Mouse (Mus musculus): ENCODE measurements around the gene Unc45a. TPM values are rescaled to one million over a fixed set of nuclear protein-coding genes. Genes with fewer than 3 reads are reported as not detected.

Unc45a gene
- polyA plus RNA-seq, 1 experiment from 2014 or later: 49.7 TPM

DNA sequence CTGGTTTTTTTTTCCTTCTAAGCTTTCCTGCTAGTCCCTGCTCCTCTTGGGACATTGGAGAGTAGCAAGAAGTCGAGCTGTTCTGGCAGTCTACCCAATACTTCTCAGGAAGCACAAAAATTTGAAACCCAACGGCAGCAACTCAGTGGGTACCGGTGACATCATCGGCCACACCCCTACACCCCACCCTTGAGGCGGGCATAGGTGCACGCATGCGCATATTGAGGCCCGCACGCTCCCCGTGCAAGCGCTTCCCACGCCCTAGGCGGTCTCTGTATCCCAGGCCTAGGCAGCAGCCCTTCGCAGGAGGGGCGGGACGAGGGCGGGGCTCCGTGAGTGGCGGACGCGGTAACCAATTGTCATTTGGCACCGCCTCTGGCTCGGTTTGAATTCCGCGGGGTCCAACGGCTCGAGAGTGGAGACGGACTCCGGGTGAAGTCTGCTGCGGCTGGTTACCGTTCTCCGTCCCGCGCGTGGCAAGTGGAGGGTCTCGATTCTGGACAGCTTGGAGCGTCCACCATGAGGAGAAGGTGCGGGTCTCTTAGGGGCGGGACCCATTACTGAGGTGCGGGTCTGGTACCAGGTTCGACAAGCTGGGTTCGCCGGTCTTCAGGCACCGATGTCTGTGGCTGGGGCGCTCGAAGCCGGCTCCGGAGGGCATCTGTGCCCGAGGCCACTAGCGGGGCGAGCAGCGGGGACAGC is 46.6 kb downstream of the Unc45a start, which contains the start of gene Prc1:
TSS of gene Prc1 (plus strand) at position 389 of the 702 bp plus-strand sequence.
- ATAC-seq (ENCODE audit: low FRiP score, low read depth): peak; percentile 99
- peaks cover 25% of the 10 kb centered on the region for H3K4me1 ChIP-seq
- no peaks in the 10 kb centered on the region for H3K27me3 ChIP-seq
- peaks cover 33% of the 10 kb centered on the region for H3K36me3 ChIP-seq
- under 1% methylated on average over 52 of the region's 52 CpGs for WGBS
- H3K4me2 ChIP-seq (replicated peaks): peak within 1 kb of the TSS; percentile 74
- peak within 1 kb of the TSS; percentile 85 for H3K4me3 ChIP-seq
- H3K27ac ChIP-seq: peak within 1 kb of the TSS; percentile 82
- peak within 1 kb of the TSS; percentile 85 for H3K9ac ChIP-seq
- H3K9me3 ChIP-seq: no peaks in the 10 kb centered on the region

DNA sequence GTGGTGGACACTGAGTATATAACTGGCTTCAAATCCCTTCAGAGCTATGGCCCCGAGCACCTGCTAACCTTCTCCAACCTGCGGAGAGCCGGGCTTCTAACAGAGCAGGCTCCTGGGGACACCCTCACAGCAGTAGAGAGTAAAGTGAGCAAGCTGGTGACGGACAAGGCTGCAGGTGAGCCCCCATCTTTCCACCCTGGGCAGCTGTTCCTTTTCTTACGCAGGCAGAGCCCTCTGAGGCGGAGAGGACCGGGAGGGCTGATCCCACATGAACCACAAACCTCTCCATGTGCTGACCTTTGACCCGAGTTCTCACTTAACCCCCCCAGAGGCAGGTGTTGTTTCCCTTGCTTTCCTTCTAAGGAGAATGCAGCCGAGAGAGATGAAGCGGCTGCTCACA is 53.1 kb downstream of the Unc45a start:
- peaks cover 91% of the 10 kb centered on the region for H3K36me3 ChIP-seq
- WGBS: 84% methylated on average over 10 of the region's 10 CpGs

DNA sequence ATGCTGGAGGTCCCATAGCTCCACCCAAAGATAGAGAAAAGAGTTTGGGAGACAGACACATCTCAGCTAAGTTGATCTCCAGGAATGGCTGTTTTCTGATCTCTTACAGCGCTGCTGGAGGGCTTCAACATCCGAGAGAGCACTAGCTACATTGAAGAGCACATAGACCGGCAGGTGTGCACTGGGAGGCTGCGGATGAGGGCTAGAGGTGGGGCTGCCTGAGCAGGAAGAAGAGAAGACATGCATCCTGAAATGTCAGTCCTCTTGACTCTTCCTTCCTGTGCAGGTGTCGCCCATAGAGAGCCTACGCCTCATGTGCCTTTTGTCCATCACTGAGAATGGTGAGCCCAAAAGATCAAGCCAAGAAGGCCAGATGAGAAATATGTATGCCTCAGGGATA is 55.1 kb downstream of the Unc45a start:
- no peak overlapping the region for H3K4me3 ChIP-seq
- H3K27me3 ChIP-seq: no peaks in the 10 kb centered on the region
- H3K36me3 ChIP-seq: peaks cover 88% of the 10 kb centered on the region
- H3K27ac ChIP-seq: no peak overlapping the region
- WGBS: 95% methylated on average over 6 of the region's 6 CpGs
- H3K4me2 ChIP-seq (replicated peaks): no peak overlapping the region
- H3K9ac ChIP-seq: no peak overlapping the region
- no peak for ATAC-seq (ENCODE audit: low FRiP score, low read depth)
- H3K9me3 ChIP-seq: no peaks in the 10 kb centered on the region
- no peaks in the 10 kb centered on the region for H3K4me1 ChIP-seq

More for the DNA sequence above, 53.1 kb downstream of the Unc45a start:
- ATAC-seq (ENCODE audit: low FRiP score, low read depth): no peak
- H3K9me3 ChIP-seq: no peaks in the 10 kb centered on the region
- H3K4me1 ChIP-seq: no peaks in the 10 kb centered on the region
- H3K27me3 ChIP-seq: no peaks in the 10 kb centered on the region
- H3K9ac ChIP-seq: no peak overlapping the region
- H3K27ac ChIP-seq: no peak overlapping the region
- no peak overlapping the region for H3K4me2 ChIP-seq (replicated peaks)
- no peak overlapping the region for H3K4me3 ChIP-seq

DNA sequence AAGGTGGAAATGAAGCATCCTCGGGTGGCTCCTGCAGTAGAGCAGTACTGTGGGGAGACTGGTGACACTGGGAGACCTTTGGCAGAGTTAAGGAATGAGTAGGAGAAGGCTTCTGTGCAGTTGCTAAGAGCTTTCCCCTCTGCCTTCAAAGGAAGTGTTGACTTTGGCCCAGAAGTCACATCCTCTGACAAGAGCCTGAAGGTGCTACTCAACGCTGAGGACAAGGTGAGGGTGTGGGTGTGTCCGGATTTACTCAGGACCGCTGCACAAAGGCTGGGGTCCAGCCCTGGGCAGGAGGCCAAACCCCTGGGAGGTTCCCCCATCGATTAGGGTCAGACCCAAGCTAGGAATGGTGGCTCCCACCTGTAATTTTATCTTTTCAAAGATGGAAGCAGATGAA is 56.4 kb downstream of the Unc45a start:
- H3K36me3 ChIP-seq: peaks cover 86% of the 10 kb centered on the region
- no peak overlapping the region for H3K4me2 ChIP-seq (replicated peaks)
- no peaks in the 10 kb centered on the region for H3K27me3 ChIP-seq
- no peak overlapping the region for H3K4me3 ChIP-seq
- no peak overlapping the region for H3K27ac ChIP-seq
- H3K9ac ChIP-seq: no peak overlapping the region
- H3K9me3 ChIP-seq: no peaks in the 10 kb centered on the region
- H3K4me1 ChIP-seq: no peaks in the 10 kb centered on the region
- ATAC-seq (ENCODE audit: low FRiP score, low read depth): no peak
- 91% methylated on average over 5 of the region's 5 CpGs for WGBS

DNA sequence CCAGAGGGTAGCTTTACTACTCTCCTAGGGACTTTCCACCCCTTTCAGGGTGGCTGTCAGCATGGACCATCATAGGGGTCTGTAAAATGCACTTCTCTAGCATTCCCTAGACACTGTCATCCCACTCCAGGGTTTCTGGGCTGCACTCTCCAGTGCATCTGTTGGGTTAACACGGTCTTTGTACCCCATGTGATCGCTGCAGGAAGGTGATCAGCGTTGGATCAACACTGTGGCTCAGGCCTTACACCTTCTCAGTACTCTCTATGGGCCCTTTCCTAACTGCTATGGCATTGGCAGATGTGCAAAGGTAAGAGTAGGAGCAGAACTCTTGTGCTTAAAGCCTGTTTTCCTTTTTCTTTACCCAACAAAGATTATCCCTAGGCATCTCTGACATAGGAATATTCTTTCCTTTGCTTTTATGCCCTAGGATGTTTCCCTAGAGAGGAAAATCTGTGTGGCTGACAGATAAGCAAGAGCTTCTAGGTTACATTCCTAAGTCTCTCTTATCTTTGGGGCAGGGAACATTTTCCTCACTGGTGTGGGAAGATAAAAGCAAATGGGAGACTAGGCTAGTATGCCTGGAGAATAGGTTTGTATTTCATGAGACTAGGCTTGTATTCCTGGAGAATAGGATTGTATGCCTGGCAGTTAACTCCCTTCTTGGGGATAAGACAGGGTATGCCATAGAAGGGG is 57.4 kb downstream of the Unc45a start:
- no peak overlapping the region for H3K4me2 ChIP-seq (replicated peaks)
- H3K4me3 ChIP-seq: no peak overlapping the region
- no peak overlapping the region for H3K9ac ChIP-seq
- H3K36me3 ChIP-seq: peaks cover 89% of the 10 kb centered on the region
- 89% methylated on average over 3 of the region's 3 CpGs for WGBS
- H3K4me1 ChIP-seq: no peaks in the 10 kb centered on the region
- no peak overlapping the region for H3K27ac ChIP-seq
- ATAC-seq (ENCODE audit: low FRiP score, low read depth): no peak
- H3K27me3 ChIP-seq: no peaks in the 10 kb centered on the region
- no peaks in the 10 kb centered on the region for H3K9me3 ChIP-seq

DNA sequence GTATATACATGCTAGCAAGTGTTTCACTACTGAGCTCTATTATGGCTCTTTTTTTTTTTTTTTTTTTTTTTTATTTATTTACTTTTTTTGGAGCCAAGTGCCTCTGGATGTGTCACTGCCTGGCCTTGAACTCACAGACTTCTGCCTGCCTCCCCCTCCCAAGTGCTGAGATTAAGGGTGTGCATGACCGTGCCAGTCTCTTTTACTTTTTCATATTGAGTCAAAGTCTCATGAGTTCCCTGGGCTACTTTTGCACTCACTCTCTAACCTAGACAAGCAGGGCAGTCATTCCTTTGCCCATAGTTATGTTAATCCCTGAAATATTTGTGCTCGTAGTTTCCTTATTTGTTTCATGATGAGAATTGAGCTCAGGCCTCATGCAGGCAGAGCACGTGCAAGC is 59.2 kb downstream of the Unc45a start:
- H3K27ac ChIP-seq: no peak overlapping the region
- H3K4me2 ChIP-seq (replicated peaks): no peak overlapping the region
- H3K4me1 ChIP-seq: no peaks in the 10 kb centered on the region
- H3K36me3 ChIP-seq: peaks cover 90% of the 10 kb centered on the region
- H3K27me3 ChIP-seq: no peaks in the 10 kb centered on the region
- H3K9ac ChIP-seq: no peak overlapping the region
- H3K9me3 ChIP-seq: no peaks in the 10 kb centered on the region
- no peak overlapping the region for H3K4me3 ChIP-seq
- no peak for ATAC-seq (ENCODE audit: low FRiP score, low read depth)
- WGBS: 90% methylated on average over 3 of the region's 3 CpGs

DNA sequence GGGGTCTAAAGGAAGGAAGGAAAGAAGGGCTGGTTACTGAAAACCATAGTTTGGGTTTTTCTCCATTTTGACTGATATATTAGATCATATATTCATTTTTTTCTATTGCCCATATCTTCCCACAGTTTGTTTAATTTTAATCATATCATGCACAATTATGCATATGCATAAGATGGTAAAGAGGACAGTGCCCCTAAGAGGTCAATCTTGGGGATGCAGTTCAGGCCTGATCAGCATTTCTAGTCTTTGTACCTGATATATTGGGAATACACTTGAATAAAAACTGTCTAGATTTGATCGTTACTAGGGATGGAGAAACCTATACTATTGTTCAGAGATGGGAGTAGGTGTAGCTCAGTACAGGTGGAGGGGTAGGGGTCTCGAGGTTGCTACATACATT is 59.8 kb downstream of the Unc45a start:
- ATAC-seq (ENCODE audit: low FRiP score, low read depth): no peak
- Histone ChIP-seq H3K9me3 (no peaks in the 10 kb centered on the region), H3K36me3 (peaks cover 90% of the 10 kb centered on the region), H3K9ac (no peak overlapping the region), H3K27ac (no peak overlapping the region), H3K4me1 (no peaks in the 10 kb centered on the region), H3K27me3 (no peaks in the 10 kb centered on the region), H3K4me3 (no peak overlapping the region), H3K4me2 (replicated peaks) (no peak overlapping the region)
- WGBS: 88% methylated on average over 2 of the region's 2 CpGs

DNA sequence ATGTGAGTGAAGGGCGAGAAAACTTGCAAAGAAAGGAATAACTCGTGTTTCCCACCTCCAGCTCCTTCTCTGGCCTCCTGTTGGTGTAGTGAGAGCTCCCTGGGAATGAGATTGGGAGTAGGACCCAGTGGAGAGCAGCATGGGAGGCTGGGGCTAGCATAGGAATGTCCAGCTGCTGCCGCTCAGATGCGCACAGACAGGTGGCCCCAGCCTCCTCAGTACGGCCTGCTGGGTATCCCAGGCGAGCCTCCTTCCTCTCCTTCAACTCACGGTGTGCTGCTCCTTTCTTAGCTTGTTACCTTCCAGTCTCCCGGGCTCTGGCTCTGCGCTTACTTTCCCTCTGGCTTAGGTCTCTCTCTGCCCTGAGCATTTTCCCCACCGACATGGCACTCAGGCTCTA is 60.8 kb downstream of the Unc45a start:
- Histone ChIP-seq H3K27me3 (no peaks in the 10 kb centered on the region), H3K27ac (no peak overlapping the region), H3K4me3 (no peak overlapping the region), H3K4me2 (replicated peaks) (no peak overlapping the region), H3K36me3 (peaks cover 88% of the 10 kb centered on the region), H3K9me3 (peaks cover 3% of the 10 kb centered on the region), H3K4me1 (no peaks in the 10 kb centered on the region), H3K9ac (no peak overlapping the region)
- ATAC-seq (ENCODE audit: low FRiP score, low read depth): no peak
- WGBS: 75% methylated on average over 10 of the region's 10 CpGs

DNA sequence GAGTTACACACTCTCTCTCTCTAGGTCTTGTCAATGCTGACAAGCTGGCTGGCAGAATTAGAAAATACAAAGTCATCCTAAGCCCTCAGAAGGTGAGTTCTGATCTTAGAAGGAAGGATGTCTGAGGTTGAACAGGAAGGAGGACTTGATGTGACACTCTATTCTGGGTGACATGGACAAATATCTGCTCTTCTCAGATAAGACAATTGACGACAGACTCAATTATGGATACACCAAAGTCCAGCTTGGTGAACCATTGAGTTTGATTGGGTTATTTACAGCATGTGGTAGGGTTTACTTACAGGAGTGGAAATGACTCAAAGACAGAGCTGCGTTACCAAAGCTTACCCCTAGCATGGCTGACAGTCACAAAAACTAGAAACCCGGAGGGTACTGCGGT is 64.4 kb downstream of the Unc45a start:
- ATAC-seq (ENCODE audit: low FRiP score, low read depth): no peak
- Histone ChIP-seq H3K27me3 (no peaks in the 10 kb centered on the region), H3K27ac (no peak overlapping the region), H3K36me3 (peaks cover 86% of the 10 kb centered on the region), H3K4me3 (no peak overlapping the region), H3K4me1 (no peaks in the 10 kb centered on the region), H3K9ac (no peak overlapping the region), H3K4me2 (replicated peaks) (no peak overlapping the region), H3K9me3 (peaks cover 17% of the 10 kb centered on the region)
- 90% methylated on average over 4 of the region's 4 CpGs for WGBS

Other genes starting within 250 kb of the Unc45a start
- 619 and 631 TPM in 2 replicates for gene Idh2, start 225.6 kb downstream of the Unc45a start, polyA plus RNA-seq (2015; fragmentation: Nextera tagmentation; extraction: Ambion mirVana)
- 14.1 and 15.6 TPM in 2 replicates for gene Sema4b, start 154.2 kb downstream of the Unc45a start, polyA plus RNA-seq (2015; fragmentation: Nextera tagmentation; extraction: Ambion mirVana)
- 61.9 and 70.1 TPM in 2 replicates for gene Cib1, start 108.2 kb downstream of the Unc45a start, polyA plus RNA-seq (2015; fragmentation: Nextera tagmentation; extraction: Ambion mirVana)
- 3.5 TPM in 2 replicates for gene Gdpgp1, start 108.1 kb downstream of the Unc45a start, polyA plus RNA-seq (2015; fragmentation: Nextera tagmentation; extraction: Ambion mirVana)
- 1.3 and 1.5 TPM in 2 replicates for gene Ttll13, start 94.6 kb downstream of the Unc45a start, polyA plus RNA-seq (2015; fragmentation: Nextera tagmentation; extraction: Ambion mirVana)
- gene Ngrn, start 79.8 kb downstream of the Unc45a start, polyA plus RNA-seq (2015; fragmentation: Nextera tagmentation; extraction: Ambion mirVana): 49.3 and 50.8 TPM in 2 replicates
- gene Vps33b, start 71.4 kb downstream of the Unc45a start, polyA plus RNA-seq (2015; fragmentation: Nextera tagmentation; extraction: Ambion mirVana): 12.1 and 13.1 TPM in 2 replicates
- gene Prc1, start 46.6 kb downstream of the Unc45a start, polyA plus RNA-seq (2015; fragmentation: Nextera tagmentation; extraction: Ambion mirVana): 109 and 123 TPM in 2 replicates
- gene Rccd1, start 16.6 kb downstream of the Unc45a start, polyA plus RNA-seq (2015; fragmentation: Nextera tagmentation; extraction: Ambion mirVana): 12.3 and 12.4 TPM in 2 replicates
- gene Hddc3, start 2.1 kb upstream of the Unc45a start, polyA plus RNA-seq (2015; fragmentation: Nextera tagmentation; extraction: Ambion mirVana): 21.5 and 23.5 TPM in 2 replicates
- 22.0 and 24.4 TPM in 2 replicates for gene Man2a2, start 30.4 kb upstream of the Unc45a start, polyA plus RNA-seq (2015; fragmentation: Nextera tagmentation; extraction: Ambion mirVana)
- 11.5 and 14.3 TPM in 2 replicates for gene Fes, start 46.9 kb upstream of the Unc45a start, polyA plus RNA-seq (2015; fragmentation: Nextera tagmentation; extraction: Ambion mirVana)
- 12.0 and 12.5 TPM in 2 replicates for gene Furin, start 64.4 kb upstream of the Unc45a start, polyA plus RNA-seq (2015; fragmentation: Nextera tagmentation; extraction: Ambion mirVana)
- 25.1 and 27.2 TPM in 2 replicates for gene Blm, start 194.1 kb upstream of the Unc45a start, polyA plus RNA-seq (2015; fragmentation: Nextera tagmentation; extraction: Ambion mirVana)